Mouse (Mus musculus): ENCODE measurements around the gene Msx2. TPM values are rescaled to one million over a fixed set of nuclear protein-coding genes. Genes with fewer than 3 reads are reported as not detected.

Msx2 gene
- total RNA-seq, 2 experiments from 2014 or later: not detected

DNA sequence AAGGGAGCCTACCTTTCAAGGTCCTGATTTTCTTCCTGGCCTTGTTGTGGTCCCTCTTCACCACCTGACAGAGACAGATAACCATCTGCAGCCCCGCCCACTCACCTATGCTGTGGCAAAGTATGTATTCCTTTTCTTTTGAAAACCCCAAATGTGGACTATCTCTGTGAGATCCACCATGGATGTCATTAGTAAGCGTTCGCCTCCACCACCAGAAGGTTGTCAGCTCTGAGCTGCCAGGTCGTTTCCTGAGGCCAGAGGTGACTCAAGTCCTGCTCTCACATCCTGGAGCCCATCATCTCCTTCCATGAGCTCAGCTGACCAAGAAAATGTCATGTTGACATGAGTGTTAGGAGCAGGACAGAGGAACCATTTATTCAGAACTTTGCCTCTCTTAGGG, 52.1 kb downstream of the Msx2 start:
- ATAC-seq (replicated peaks; ENCODE audit: poor library complexity, severe bottlenecking): no peak

DNA sequence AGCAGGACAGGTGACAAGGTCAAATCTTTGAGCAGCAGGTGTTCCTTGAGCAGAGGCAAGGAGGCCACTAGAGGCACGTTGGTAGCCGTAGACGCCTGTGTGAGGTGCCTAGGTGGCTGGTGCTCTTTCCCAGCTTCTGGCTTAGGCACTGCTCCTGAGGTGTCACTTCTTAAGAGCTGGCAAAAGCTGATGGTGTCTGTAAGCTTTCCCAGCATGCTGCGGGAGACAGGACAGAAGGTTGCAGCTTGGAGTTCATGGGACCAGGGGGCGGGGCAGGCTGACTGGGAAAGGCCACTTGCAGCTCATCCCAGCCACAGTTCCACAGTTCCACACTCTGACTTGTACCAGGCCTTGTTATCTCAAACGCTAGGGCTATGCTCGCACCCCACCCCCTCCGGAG, 53.2 kb downstream of the Msx2 start:
- no peak for ATAC-seq (replicated peaks; ENCODE audit: poor library complexity, severe bottlenecking)

DNA sequence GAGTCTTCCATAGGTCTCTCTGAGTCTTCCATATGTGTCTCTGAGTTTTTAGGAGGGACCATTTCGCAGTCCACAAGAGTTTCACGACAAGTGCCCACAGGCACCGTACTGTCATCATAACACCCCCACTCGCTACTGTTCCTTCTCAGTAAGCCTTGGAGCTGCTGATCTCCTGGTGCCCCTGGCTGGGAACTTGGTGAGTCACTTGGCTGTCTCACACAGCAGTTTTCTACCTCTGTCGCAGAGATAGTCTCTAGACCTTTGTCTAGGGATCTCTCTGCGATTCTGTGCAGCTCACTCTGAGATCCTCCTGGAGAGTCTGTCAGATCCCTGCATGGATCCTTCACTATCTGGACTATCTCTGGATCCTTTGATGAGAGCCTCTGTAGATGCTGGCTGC, 55.2 kb downstream of the Msx2 start:
- no peak for ATAC-seq (replicated peaks; ENCODE audit: poor library complexity, severe bottlenecking)

Other genes with a start within 250 kb of the Msx2 start
- gene Ror2, start 186.9 kb downstream of the Msx2 start, total RNA-seq (2014; fragmentation: Nextera tagmentation): not detected in 2 replicates
- not detected in 2 replicates for gene Ror2, start 186.9 kb downstream of the Msx2 start, total RNA-seq (2017)
- 18.2 and 21.9 TPM in 2 replicates for gene Sptlc1, start 95.7 kb downstream of the Msx2 start, total RNA-seq (2014; fragmentation: Nextera tagmentation)
- 38.6 and 41.3 TPM in 2 replicates for gene Sptlc1, start 95.7 kb downstream of the Msx2 start, total RNA-seq (2017)